Mouse (Mus musculus): ENCODE data around the gene Dpm2. TPM values are rescaled to one million over a fixed set of nuclear protein-coding genes. Genes with fewer than 3 reads are reported as not detected.

The Dpm2 gene
- polyA plus RNA-seq (2015; fragmentation: Nextera tagmentation; extraction: Ambion mirVana), result 136 TPM in 2 replicates

DNA sequence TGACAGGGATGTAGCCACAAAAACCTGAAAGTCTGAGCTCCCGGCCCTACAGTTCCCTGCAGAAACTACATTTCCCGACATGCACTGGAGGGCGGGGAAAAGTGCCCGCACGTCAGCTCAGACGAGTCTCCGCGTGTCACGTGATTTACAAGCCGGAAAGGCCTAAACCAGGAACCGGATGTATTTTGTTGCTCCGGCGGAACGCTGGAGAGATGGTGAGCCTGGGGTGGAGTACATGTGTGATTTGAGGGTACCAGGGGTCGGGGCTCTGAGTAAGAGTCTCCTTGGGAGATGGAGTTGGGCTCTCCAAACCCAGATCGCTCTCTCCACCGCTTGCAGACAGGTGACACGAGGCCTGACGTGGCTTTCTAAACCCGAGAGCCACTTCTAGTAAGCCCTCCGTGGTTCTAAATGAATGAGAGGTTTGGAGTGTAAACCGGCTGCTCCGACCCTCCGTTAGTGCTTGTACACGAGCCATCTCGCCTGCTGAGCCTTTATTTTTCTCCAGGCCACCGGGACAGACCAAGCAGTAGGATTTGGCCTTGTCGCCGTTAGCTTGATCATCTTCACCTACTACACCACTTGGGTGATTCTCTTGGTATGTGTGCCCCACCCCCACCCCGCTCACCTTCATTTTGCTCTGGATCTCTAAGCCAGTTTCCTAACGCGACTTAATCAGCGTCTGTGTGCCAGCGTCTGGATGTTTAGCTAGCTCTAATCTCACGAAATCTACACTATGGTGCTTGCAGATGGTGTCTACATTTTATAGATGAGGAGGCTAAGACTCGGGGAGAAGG is at the start of gene Dpm2:
Dpm2 (plus strand) TSS at position 161 of the 797 bp plus-strand sequence.
- peak within 1 kb of the TSS; percentile 90 for H3K4me2 ChIP-seq (replicated peaks)
- H3K9me3 ChIP-seq, result no peaks in the 10 kb centered on the region
- H3K36me3 ChIP-seq, result peaks cover 17% of the 10 kb centered on the region; the same call in 1 of the 2 replicates
- H3K9ac ChIP-seq (replicated peaks), result peak within 1 kb of the TSS; percentile 80
- peaks cover 26% of the 10 kb centered on the region for H3K4me1 ChIP-seq
- H3K27ac ChIP-seq (replicated peaks), result peak within 1 kb of the TSS; percentile 62
- H3K27me3 ChIP-seq, result no peaks in the 10 kb centered on the region
- ATAC-seq (replicated peaks), result peak; percentile 79
- WGBS, result 1% methylated on average over 36 of the region's 36 CpGs
- H3K4me3 ChIP-seq, result peak within 1 kb of the TSS; percentile 76

DNA sequence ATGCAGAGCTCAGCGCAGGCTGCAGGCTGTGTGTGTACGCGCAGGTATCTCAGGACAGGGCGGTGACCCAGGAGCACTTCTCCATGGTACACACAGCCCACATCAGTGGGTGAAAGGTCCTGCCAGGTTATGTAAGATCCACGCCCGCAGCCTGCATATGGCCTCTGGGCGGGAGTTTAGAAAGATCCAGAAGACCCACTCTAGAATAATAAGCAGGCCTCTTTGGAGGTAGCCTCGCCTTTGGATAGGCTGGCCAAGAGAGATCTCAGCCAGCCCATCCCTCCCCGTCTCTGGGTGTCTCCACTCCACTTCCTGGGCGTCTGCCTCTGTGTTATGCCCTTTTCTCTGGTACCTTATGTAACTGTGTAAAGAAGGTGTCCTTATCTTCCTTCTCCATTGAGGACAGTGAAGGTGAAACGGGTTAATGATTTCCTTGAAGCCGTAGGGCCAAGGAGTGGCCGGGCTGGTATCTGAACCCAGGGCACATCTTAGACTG is 46.1 kb upstream of the Dpm2 start:
- Histone ChIP-seq H3K4me2 (replicated peaks) (no peak overlapping the region), H3K9me3 (no peaks in the 10 kb centered on the region), H3K27me3 (no peaks in the 10 kb centered on the region), H3K36me3 (no peaks in the 10 kb centered on the region), H3K4me3 (no peak overlapping the region), H3K27ac (replicated peaks) (no peak overlapping the region), H3K4me1 (no peaks in the 10 kb centered on the region), H3K9ac (replicated peaks) (no peak overlapping the region)
- no peak for ATAC-seq (replicated peaks)
- 91% methylated on average over 13 of the region's 13 CpGs for WGBS

DNA sequence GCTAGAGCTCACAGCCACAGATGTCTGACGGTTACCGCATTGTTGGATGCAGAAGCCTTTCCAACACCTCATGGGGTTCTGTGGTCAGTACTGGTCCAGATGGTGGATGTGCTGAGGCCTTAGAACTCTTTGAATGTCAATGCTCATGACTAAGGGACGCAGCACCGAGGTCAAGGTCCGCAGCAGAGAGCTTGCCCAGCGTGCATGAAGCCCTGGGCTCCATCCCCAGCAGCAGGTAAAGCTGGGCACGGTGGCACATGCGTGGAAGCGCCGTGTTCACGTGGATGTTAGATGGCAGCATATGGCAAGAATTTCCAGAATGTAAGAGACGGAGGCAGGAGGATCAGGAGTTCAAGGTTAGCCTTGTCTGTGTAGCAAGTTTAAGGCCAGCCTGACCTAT is 44.8 kb upstream of the Dpm2 start:
- Histone ChIP-seq H3K4me3 (no peak overlapping the region), H3K9me3 (no peaks in the 10 kb centered on the region), H3K4me2 (replicated peaks) (no peak overlapping the region), H3K9ac (replicated peaks) (no peak overlapping the region), H3K36me3 (no peaks in the 10 kb centered on the region), H3K27ac (replicated peaks) (no peak overlapping the region), H3K4me1 (no peaks in the 10 kb centered on the region), H3K27me3 (no peaks in the 10 kb centered on the region)
- ATAC-seq (replicated peaks), result no peak
- WGBS, result 88% methylated on average over 12 of the region's 12 CpGs

DNA sequence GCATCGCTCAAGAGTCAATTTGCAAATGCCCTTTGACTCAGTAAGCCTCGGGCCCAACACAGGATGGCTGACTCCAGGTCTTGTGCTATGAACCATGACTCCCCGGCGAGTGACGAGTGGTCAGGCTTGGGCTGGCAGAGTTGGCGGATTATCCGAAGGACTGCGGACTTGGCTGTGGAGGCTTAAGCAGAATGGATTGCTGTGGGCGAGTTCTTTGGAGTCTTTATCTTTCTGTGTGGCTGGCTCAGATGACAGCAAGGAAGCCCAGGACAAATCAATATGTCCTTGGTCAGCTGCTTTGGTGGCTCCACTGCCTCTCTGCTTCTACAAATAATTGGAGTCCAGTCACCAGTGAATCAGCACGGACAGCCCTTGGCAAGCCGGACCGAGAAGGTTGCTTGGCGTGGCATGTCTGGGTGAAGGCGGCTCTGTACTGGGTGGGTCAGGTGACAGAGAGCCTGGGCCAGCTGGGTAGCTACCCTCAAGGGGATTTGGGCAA is 43.1 kb upstream of the Dpm2 start:
- 73% methylated on average over 14 of the region's 14 CpGs for WGBS
- no peaks in the 10 kb centered on the region for H3K4me1 ChIP-seq
- no peak overlapping the region for H3K4me2 ChIP-seq (replicated peaks)
- no peaks in the 10 kb centered on the region for H3K36me3 ChIP-seq
- H3K9me3 ChIP-seq, result no peaks in the 10 kb centered on the region
- no peak overlapping the region for H3K4me3 ChIP-seq
- ATAC-seq (replicated peaks), result no peak
- no peak overlapping the region for H3K9ac ChIP-seq (replicated peaks)
- H3K27ac ChIP-seq (replicated peaks), result no peak overlapping the region
- no peaks in the 10 kb centered on the region for H3K27me3 ChIP-seq

DNA sequence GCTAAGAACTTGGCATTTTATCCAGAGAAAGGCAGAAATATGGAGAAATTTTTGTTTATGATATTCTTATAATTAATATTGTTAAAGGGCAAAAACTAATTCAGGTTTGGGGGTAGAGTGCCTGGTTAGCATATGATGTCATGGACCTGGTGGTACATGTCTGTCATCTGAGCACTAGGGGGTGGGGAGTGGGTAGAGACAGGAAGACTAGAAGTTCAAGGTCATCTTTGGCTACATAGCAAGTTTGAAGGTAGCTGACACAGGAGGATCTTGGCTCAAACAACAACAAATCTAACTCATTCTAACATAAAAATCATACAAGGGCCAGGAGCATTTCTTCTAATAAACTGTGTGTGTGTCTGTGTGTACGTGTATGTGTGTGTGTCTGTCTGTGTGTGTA is 42.3 kb upstream of the Dpm2 start:
- no peak for ATAC-seq (replicated peaks)
- H3K27ac ChIP-seq (replicated peaks), result no peak overlapping the region
- WGBS, result 89% methylated on average over 1 of the region's 1 CpGs

DNA sequence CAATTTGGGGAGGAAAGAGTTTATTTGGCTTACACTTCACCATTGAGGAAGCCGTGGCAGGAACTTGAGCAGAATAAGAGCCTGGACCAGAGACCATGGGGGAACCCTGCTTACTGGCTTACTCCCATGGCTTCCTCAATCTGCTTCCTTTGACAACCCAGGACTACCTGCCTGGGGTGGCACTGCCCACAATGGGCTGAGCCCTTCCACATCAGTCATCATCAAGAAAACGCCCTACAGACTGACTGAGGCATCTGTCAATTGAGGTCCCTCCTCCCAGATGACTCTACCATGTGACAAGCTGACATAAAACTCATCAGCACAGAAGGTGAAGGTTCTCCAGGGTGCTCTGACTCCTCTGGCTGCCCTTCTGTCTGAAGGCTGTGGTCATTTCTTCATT is 40.2 kb upstream of the Dpm2 start:
- no peak for ATAC-seq (replicated peaks)
- no peaks in the 10 kb centered on the region for H3K9me3 ChIP-seq
- H3K4me2 ChIP-seq (replicated peaks), result no peak overlapping the region
- H3K9ac ChIP-seq (replicated peaks), result no peak overlapping the region
- no peaks in the 10 kb centered on the region for H3K36me3 ChIP-seq
- no peak overlapping the region for H3K4me3 ChIP-seq
- peaks cover 11% of the 10 kb centered on the region for H3K4me1 ChIP-seq
- no peak overlapping the region for H3K27ac ChIP-seq (replicated peaks)
- WGBS, result 85% methylated on average over 2 of the region's 2 CpGs
- no peaks in the 10 kb centered on the region for H3K27me3 ChIP-seq

More for the DNA sequence above, 42.3 kb upstream of the Dpm2 start:
- Histone ChIP-seq H3K36me3 (no peaks in the 10 kb centered on the region), H3K27me3 (no peaks in the 10 kb centered on the region), H3K9me3 (no peaks in the 10 kb centered on the region), H3K4me3 (no peak overlapping the region), H3K4me2 (replicated peaks) (no peak overlapping the region), H3K4me1 (no peaks in the 10 kb centered on the region), H3K9ac (replicated peaks) (no peak overlapping the region)

DNA sequence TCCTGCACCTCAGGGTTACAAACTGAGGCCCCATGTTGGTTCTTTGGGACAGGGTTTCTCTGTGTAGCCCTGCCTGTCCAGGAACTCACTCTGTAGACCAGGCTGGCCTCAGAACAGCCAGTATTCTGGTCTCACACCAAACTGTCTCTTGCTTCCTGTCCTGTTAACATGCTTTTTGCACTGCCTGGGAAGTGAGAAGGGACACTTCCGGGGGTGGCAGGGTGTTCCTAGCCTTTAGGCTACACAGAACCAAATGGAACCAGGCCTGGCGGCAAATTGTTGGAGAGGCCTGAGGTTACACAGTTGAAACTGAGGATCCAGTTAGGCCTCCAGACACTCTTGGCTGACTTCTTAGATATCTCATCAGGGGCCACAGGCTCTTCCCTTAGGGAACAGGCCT is 37.5 kb upstream of the Dpm2 start:
- H3K4me3 ChIP-seq, result no peak overlapping the region
- WGBS, result 93% methylated on average over 2 of the region's 2 CpGs
- no peak overlapping the region for H3K9ac ChIP-seq (replicated peaks)
- no peak overlapping the region for H3K27ac ChIP-seq (replicated peaks)
- peaks cover 35% of the 10 kb centered on the region for H3K4me1 ChIP-seq
- no peak for ATAC-seq (replicated peaks)
- no peaks in the 10 kb centered on the region for H3K27me3 ChIP-seq
- H3K36me3 ChIP-seq, result no peaks in the 10 kb centered on the region
- H3K9me3 ChIP-seq, result no peaks in the 10 kb centered on the region
- H3K4me2 ChIP-seq (replicated peaks), result no peak overlapping the region

DNA sequence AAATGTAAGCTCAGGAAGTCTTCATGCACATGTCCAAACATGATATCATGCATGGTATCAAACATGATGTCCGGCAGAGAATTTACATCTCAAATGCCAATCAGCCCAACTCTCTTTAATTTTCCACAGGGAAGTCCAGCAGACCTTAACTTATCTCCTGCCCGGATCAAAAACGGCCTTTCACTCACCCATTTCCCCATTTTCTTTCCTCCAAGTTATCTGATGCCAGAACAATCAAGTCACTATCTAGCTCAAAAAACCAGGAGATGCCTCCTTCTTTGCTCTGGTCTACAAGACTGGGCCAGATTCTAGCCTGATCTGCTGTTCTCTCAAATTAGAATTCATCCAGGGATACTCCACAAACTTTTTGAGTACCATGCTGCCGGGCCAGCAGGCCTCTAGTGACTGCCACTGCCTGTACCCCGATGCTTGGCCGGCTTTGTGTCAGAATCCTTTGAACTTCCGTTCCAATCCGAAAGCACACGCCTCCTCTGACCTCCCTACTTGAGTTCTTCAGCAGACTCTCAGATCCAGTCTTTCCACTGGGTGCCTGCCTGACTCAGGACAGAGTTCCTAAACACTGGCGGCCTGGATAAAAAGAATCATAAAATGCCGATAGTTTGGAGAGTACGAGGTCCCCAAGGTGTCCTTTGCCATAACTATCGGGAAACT is 36.5 kb upstream of the Dpm2 start:
- 13% methylated on average over 13 of the region's 13 CpGs for WGBS
- peaks cover 46% of the 10 kb centered on the region for H3K4me1 ChIP-seq
- peak overlapping the region; percentile 100 for H3K4me3 ChIP-seq
- no peaks in the 10 kb centered on the region for H3K27me3 ChIP-seq
- no peaks in the 10 kb centered on the region for H3K9me3 ChIP-seq
- no peak for ATAC-seq (replicated peaks)
- H3K36me3 ChIP-seq, result no peaks in the 10 kb centered on the region
- peak overlapping the region; percentile 55 for H3K9ac ChIP-seq (replicated peaks)
- H3K27ac ChIP-seq (replicated peaks), result peak overlapping the region; percentile 83
- peak overlapping the region; percentile 73 for H3K4me2 ChIP-seq (replicated peaks)

DNA sequence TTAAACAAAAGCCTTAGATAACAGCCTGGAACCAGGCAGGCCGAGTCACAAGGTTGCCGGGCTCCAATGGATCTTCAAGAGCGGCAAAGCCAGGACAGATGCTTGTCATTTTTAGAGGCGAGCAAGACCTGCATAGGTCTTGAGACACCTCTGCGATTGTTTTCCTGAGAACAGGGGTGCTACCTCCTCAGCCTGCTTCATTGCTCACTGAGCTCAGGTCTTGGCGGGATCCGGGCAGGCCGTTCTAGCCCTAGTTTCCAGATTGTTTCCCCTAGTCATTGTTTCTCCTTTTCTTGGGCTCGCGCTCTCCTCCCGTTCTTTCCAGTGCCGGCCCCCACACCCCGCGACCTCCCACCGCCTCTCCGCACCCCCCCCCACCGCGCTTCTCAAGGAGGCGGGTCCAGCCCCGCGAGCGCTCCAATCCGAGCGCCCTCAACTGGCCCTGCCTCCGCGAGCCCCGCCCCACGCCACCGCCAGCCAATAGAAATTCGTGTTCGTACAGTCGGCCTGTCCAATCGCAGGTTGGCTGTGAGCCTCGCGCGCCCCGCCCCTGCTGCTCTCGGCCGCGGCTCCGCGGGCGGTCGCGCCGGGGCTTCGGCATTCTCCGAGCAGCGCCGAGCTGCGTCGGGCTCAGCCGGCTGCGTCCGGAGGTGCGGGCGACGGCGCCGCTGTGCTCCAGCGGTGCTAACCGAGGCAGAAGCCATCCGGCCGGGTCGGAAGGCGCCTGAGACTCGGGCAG is 35.8 kb upstream of the Dpm2 start, which contains the start of gene Fam102a:
Fam102a (plus strand) TSS at position 600 of the 739 bp plus-strand sequence.
- Histone ChIP-seq H3K4me2 (replicated peaks) (peak within 1 kb of the TSS; percentile 73), H3K27me3 (no peaks in the 10 kb centered on the region), H3K36me3 (no peaks in the 10 kb centered on the region), H3K9me3 (no peaks in the 10 kb centered on the region), H3K9ac (replicated peaks) (peak within 1 kb of the TSS; percentile 94), H3K4me1 (peaks cover 53% of the 10 kb centered on the region), H3K4me3 (peak within 1 kb of the TSS; percentile 100), H3K27ac (replicated peaks) (peak within 1 kb of the TSS; percentile 93)
- ATAC-seq (replicated peaks), result peak; percentile 97
- under 1% methylated on average over 67 of the region's 67 CpGs for WGBS

DNA sequence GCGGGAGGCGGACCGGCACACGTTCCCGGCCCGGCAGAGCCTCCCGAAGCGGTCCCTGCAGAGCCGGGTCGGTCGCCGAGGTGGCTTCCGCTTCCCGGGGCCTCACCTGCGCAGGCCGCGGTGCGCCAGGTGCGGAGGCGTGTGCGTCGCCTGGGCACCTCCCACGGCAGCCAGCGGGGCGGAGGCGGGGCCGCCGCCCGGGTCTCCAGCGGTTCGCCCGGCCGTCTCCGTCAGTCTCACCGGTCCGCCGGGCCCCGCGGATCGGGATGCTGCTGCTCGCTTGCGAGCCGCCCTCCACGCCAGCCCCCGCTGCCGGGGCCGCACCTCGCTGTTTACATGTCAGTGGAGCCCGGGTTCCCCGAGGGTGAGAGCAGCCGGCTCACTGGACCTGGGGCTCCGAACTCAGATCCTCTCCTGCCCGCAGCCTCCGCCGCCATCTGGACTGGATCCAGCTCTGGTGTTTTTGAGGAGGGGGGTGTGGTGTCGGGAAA is 35.1 kb upstream of the Dpm2 start:
- H3K27ac ChIP-seq (replicated peaks), result peak overlapping the region; percentile 93
- H3K9ac ChIP-seq (replicated peaks), result peak overlapping the region; percentile 94
- under 1% methylated on average over 56 of the region's 56 CpGs for WGBS
- H3K4me3 ChIP-seq, result peak overlapping the region; percentile 100
- no peaks in the 10 kb centered on the region for H3K27me3 ChIP-seq
- no peaks in the 10 kb centered on the region for H3K9me3 ChIP-seq
- H3K36me3 ChIP-seq, result no peaks in the 10 kb centered on the region
- H3K4me2 ChIP-seq (replicated peaks), result peak overlapping the region; percentile 73
- no peak; the same call in 1 of the 2 replicates for ATAC-seq (replicated peaks)
- peaks cover 53% of the 10 kb centered on the region for H3K4me1 ChIP-seq

DNA sequence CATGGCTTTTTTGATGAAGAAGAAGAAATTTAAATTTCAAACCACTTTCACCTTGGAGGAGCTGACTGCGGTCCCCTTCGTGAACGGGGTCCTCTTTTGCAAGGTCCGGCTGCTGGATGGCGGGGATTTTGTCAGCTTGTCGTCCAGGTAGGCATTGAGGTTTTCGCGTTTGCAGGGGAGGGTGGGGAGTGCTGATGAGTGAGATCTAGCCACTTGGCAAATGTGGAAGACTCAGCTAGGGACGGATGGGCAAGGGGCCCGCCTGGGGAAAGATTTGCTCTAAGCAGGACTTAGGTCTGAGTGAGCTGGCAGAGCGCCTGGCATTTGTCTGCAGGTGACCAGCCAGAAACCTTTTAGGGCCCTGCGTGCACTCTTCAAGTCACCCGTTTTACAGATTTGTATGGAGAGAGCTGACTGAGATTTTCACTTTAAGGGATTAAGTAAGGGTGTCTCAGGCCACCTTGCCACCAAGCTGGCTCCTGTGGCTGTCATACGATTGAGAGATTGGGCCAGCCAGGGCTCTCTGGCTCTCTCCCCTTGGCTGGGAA is 34.5 kb upstream of the Dpm2 start:
- ATAC-seq (replicated peaks), result no peak
- Histone ChIP-seq H3K4me1 (peaks cover 53% of the 10 kb centered on the region), H3K9me3 (no peaks in the 10 kb centered on the region), H3K4me2 (replicated peaks) (peak overlapping the region; percentile 73), H3K27ac (replicated peaks) (no peak overlapping the region; the same call in 1 of the 2 replicates), H3K27me3 (no peaks in the 10 kb centered on the region), H3K4me3 (peak overlapping the region; percentile 100), H3K36me3 (no peaks in the 10 kb centered on the region), H3K9ac (replicated peaks) (peak overlapping the region; percentile 94)
- WGBS, result 1% methylated on average over 14 of the region's 14 CpGs

All from forebrain, embryonic 15.5 days (tissue).